Mouse (Mus musculus): ENCODE measurements around the gene Ugt2a1. TPM values are rescaled to one million over a fixed set of nuclear protein-coding genes. Genes with fewer than 3 reads are reported as not detected.
"Not testable (repeated sequence)": the region's sequence is repeated elsewhere in the genome, so short reads cannot be mapped to it uniquely, and the experiment has no call there.

Gene Ugt2a1
- polyA plus RNA-seq, 1 experiment from 2014 or later, result not detected

- DNase-seq (ENCODE audit: low spot score); H3K27ac ChIP-seq (ENCODE audit: low read depth, low read length); H3K4me3 ChIP-seq (ENCODE audit: low read depth, low read length); H3K9ac ChIP-seq (ENCODE audit: low read depth, low read length); H3K4me1 ChIP-seq (replicated peaks; ENCODE audit: control insufficient read depth, insufficient read depth, low read length); H3K9me3 ChIP-seq (ENCODE audit: control insufficient read depth, low read length); H3K36me3 ChIP-seq (ENCODE audit: control insufficient read depth, insufficient read depth, low read length); H3K27me3 ChIP-seq (ENCODE audit: control insufficient read depth, insufficient read depth, low read length); ATAC-seq (ENCODE audit: low FRiP score); H3K4me2 ChIP-seq (replicated peaks; ENCODE audit: low read depth, low read length): not testable (repeated sequence)
- 88% methylated on average over 1 of the region's 1 CpGs for WGBS
Measured at GRCm38 (mm10) chr5:87486706-87487105, 4.0 kb downstream of the Ugt2a1 start, which contains the start of gene Gm43638. Gene Gm43638, minus strand, starts transcription at chr5:87486806.

- WGBS, result 91% methylated on average over 5 of the region's 5 CpGs
- no peak for DNase-seq (ENCODE audit: low spot score)
- no peak within 1 kb of the TSS for H3K4me2 ChIP-seq (replicated peaks; ENCODE audit: low read depth, low read length)
Measured at GRCm38 (mm10) chr5:87482160-87482559, 8.5 kb downstream of the Ugt2a1 start, which contains the start of gene Ugt2a2. Gene Ugt2a2, minus strand, starts transcription at chr5:87482260.

GRCm38 (mm10) chr5:87458810-87459209, 31.9 kb downstream of the Ugt2a1 start:
- Histone ChIP-seq H3K4me3 (ENCODE audit: low read depth, low read length) (no peak overlapping the region), H3K4me1 (replicated peaks; ENCODE audit: control insufficient read depth, insufficient read depth, low read length) (no peaks in the 10 kb centered on the region), H3K27me3 (ENCODE audit: control insufficient read depth, insufficient read depth, low read length) (no peaks in the 10 kb centered on the region), H3K4me2 (replicated peaks; ENCODE audit: low read depth, low read length) (no peak overlapping the region), H3K36me3 (ENCODE audit: control insufficient read depth, insufficient read depth, low read length) (no peaks in the 10 kb centered on the region), H3K9me3 (ENCODE audit: control insufficient read depth, low read length) (no peaks in the 10 kb centered on the region), H3K9ac (ENCODE audit: low read depth, low read length) (no peak overlapping the region), H3K27ac (ENCODE audit: low read depth, low read length) (no peak overlapping the region)
- DNase-seq (ENCODE audit: low spot score) (no peak), ATAC-seq (ENCODE audit: low FRiP score) (no peak)
- WGBS, result 33% methylated on average over 1 of the region's 1 CpGs

More at GRCm38 (mm10) chr5:87482160-87482559, 8.5 kb downstream of the Ugt2a1 start, which contains the start of gene Ugt2a2:
- Histone ChIP-seq H3K9me3 (ENCODE audit: control insufficient read depth, low read length) (no peaks in the 10 kb centered on the region), H3K9ac (ENCODE audit: low read depth, low read length) (no peak within 1 kb of the TSS), H3K27me3 (ENCODE audit: control insufficient read depth, insufficient read depth, low read length) (no peaks in the 10 kb centered on the region), H3K36me3 (ENCODE audit: control insufficient read depth, insufficient read depth, low read length) (no peaks in the 10 kb centered on the region), H3K4me3 (ENCODE audit: low read depth, low read length) (no peak within 1 kb of the TSS), H3K27ac (ENCODE audit: low read depth, low read length) (no peak within 1 kb of the TSS), H3K4me1 (replicated peaks; ENCODE audit: control insufficient read depth, insufficient read depth, low read length) (no peaks in the 10 kb centered on the region)
- no peak for ATAC-seq (ENCODE audit: low FRiP score)

DNA sequence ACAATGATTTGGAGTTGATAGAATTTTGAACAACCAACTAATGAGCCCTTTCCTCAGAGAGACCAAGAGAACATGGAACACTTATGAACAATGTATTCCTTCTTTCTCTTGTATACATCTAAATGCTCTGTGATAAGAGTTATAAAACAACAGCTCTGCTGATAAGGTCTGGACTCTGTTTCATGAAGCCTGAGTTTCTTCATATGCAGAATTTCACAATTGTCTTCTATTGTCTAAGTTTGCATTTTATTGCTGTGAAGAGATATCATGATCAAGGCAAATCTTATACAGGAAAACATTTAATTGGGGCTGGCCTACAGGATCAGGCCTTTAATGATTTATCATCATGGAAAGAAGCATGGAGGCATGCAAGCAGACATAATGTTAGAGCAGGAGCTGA, 33.0 kb downstream of the Ugt2a1 start:
- no peak overlapping the region for H3K9ac ChIP-seq (ENCODE audit: low read depth, low read length)
- no peaks in the 10 kb centered on the region for H3K9me3 ChIP-seq (ENCODE audit: control insufficient read depth, low read length)
- DNase-seq (ENCODE audit: low spot score) (no peak), ATAC-seq (ENCODE audit: low FRiP score) (no peak)
- no peak overlapping the region for H3K4me2 ChIP-seq (replicated peaks; ENCODE audit: low read depth, low read length)
- H3K27me3 ChIP-seq (ENCODE audit: control insufficient read depth, insufficient read depth, low read length), result no peaks in the 10 kb centered on the region
- no peak overlapping the region for H3K4me3 ChIP-seq (ENCODE audit: low read depth, low read length)
- no peaks in the 10 kb centered on the region for H3K4me1 ChIP-seq (replicated peaks; ENCODE audit: control insufficient read depth, insufficient read depth, low read length)
- no peaks in the 10 kb centered on the region for H3K36me3 ChIP-seq (ENCODE audit: control insufficient read depth, insufficient read depth, low read length)
- H3K27ac ChIP-seq (ENCODE audit: low read depth, low read length), result no peak overlapping the region

DNA sequence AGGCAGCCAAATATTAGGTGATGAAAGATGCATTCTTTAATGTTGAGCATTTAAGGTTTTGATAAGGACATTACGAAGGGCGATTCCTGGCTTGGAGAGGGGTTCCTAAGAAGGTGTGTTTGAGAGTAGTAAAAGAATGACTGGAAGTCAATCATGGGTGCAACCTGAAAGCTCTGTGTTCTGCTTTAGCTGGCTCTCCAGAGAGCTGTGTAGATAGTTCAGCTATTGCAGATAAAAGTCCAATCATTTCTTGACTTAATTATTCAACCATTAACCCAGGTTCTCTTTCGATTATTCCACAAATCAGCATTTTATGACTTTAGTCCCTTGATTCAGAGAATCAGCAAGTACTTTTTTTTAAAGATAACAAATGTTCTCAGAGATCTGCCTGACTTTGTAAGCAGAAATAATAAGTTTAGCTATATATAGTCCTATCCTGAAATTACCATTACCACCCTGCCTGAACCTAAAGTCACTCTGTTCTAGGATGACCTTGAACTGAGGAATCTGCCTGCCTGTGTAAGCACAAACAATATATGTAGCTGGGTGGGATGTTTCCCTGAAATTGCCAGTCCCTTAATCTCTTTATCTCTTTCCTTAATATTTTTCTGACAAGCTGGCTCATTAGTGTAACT, 34.3 kb downstream of the Ugt2a1 start:
- no peaks in the 10 kb centered on the region for H3K4me1 ChIP-seq (replicated peaks; ENCODE audit: control insufficient read depth, insufficient read depth, low read length)
- no peak for DNase-seq (ENCODE audit: low spot score)
- H3K27ac ChIP-seq (ENCODE audit: low read depth, low read length), result no peak overlapping the region
- no peak overlapping the region for H3K9ac ChIP-seq (ENCODE audit: low read depth, low read length)
- no peak for ATAC-seq (ENCODE audit: low FRiP score)
- no peaks in the 10 kb centered on the region for H3K36me3 ChIP-seq (ENCODE audit: control insufficient read depth, insufficient read depth, low read length)
- H3K9me3 ChIP-seq (ENCODE audit: control insufficient read depth, low read length), result no peaks in the 10 kb centered on the region
- no peak overlapping the region for H3K4me3 ChIP-seq (ENCODE audit: low read depth, low read length)
- no peak overlapping the region for H3K4me2 ChIP-seq (replicated peaks; ENCODE audit: low read depth, low read length)
- WGBS, result 92% methylated on average over 3 of the region's 3 CpGs
- no peaks in the 10 kb centered on the region for H3K27me3 ChIP-seq (ENCODE audit: control insufficient read depth, insufficient read depth, low read length)

GRCm38 (mm10) chr5:87455519-87455918, 35.2 kb downstream of the Ugt2a1 start:
- Histone ChIP-seq H3K9me3 (ENCODE audit: control insufficient read depth, low read length) (no peaks in the 10 kb centered on the region), H3K36me3 (ENCODE audit: control insufficient read depth, insufficient read depth, low read length) (no peaks in the 10 kb centered on the region), H3K27ac (ENCODE audit: low read depth, low read length) (no peak overlapping the region), H3K27me3 (ENCODE audit: control insufficient read depth, insufficient read depth, low read length) (no peaks in the 10 kb centered on the region), H3K4me3 (ENCODE audit: low read depth, low read length) (no peak overlapping the region), H3K4me1 (replicated peaks; ENCODE audit: control insufficient read depth, insufficient read depth, low read length) (no peaks in the 10 kb centered on the region), H3K4me2 (replicated peaks; ENCODE audit: low read depth, low read length) (no peak overlapping the region), H3K9ac (ENCODE audit: low read depth, low read length) (no peak overlapping the region)
- no peak for ATAC-seq (ENCODE audit: low FRiP score)
- DNase-seq (ENCODE audit: low spot score), result no peak

DNA sequence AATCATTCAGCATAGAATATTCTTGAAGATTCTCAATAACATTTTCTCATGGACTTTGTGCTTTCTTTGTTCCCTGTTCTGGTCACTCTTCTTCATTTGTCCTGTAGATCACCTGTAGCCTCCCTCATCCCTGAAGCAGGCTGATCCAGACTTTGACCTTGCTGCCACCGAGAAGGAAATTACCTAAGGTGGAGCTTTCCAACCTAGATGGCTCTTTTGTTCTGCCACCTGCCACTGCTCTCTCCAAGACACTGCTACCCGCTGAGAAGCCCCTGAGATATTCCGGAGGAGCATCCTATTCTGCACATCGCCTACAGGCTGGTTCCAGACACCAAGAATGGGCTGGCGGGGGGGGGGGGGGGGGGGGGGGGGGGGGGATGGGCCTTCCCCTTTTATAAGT, 38.2 kb downstream of the Ugt2a1 start:
- H3K4me1 ChIP-seq (replicated peaks; ENCODE audit: control insufficient read depth, insufficient read depth, low read length); H3K9me3 ChIP-seq (ENCODE audit: control insufficient read depth, low read length); H3K36me3 ChIP-seq (ENCODE audit: control insufficient read depth, insufficient read depth, low read length); DNase-seq (ENCODE audit: low spot score); ATAC-seq (ENCODE audit: low FRiP score); H3K4me2 ChIP-seq (replicated peaks; ENCODE audit: low read depth, low read length); H3K27ac ChIP-seq (ENCODE audit: low read depth, low read length); H3K27me3 ChIP-seq (ENCODE audit: control insufficient read depth, insufficient read depth, low read length); H3K9ac ChIP-seq (ENCODE audit: low read depth, low read length); H3K4me3 ChIP-seq (ENCODE audit: low read depth, low read length): not testable (repeated sequence)
- 86% methylated on average over 2 of the region's 5 CpGs for WGBS

DNA sequence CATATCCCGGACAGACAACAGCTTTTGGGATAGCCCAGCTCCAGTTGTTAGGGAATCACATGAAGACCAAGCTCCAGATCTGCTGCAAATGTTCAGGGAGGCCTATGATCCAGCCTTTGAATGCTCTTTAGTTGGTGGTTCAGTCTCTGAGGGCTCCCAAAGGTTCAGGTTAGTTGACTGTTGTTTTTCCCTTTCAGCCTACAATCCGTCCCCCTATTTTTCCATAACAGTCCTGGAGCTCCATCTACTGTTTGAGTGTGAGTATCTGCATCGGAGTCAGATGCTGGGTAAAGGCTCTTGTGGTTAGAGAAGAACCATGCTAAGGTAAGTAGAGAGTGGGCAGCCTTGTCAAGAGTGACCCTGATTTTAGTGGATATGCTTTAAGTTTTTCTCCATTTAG, 54.4 kb downstream of the Ugt2a1 start:
- Histone ChIP-seq H3K4me1 (replicated peaks; ENCODE audit: control insufficient read depth, insufficient read depth, low read length) (no peaks in the 10 kb centered on the region), H3K4me2 (replicated peaks; ENCODE audit: low read depth, low read length) (no peak overlapping the region), H3K27ac (ENCODE audit: low read depth, low read length) (no peak overlapping the region), H3K36me3 (ENCODE audit: control insufficient read depth, insufficient read depth, low read length) (no peaks in the 10 kb centered on the region), H3K9ac (ENCODE audit: low read depth, low read length) (no peak overlapping the region), H3K4me3 (ENCODE audit: low read depth, low read length) (no peak overlapping the region), H3K27me3 (ENCODE audit: control insufficient read depth, insufficient read depth, low read length) (no peaks in the 10 kb centered on the region), H3K9me3 (ENCODE audit: control insufficient read depth, low read length) (no peaks in the 10 kb centered on the region)
- ATAC-seq (ENCODE audit: low FRiP score), result no peak
- DNase-seq (ENCODE audit: low spot score), result peak; percentile 17
- WGBS, result 45% methylated on average over 3 of the region's 3 CpGs

DNA sequence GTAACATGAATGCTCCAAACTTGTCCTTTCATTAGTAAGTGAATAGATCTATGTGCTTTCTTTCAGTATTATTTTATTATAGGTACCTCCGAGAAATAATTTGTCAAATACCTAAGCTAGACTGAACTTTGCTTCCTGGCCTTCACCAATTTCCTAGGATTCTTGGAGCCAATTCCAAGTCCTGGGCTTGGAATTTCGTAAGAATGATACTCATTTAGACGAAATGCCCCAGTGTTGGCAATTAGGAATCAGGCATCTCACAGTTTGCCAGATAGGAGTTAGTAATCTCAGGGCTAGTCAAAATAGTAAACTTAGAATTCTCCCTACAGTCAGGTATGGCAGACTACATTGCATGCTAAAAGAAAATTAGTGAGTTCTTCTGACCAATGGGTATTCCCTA, 65.0 kb downstream of the Ugt2a1 start:
- Histone ChIP-seq H3K27me3 (ENCODE audit: control insufficient read depth, insufficient read depth, low read length) (no peaks in the 10 kb centered on the region), H3K9ac (ENCODE audit: low read depth, low read length) (no peak overlapping the region), H3K36me3 (ENCODE audit: control insufficient read depth, insufficient read depth, low read length) (no peaks in the 10 kb centered on the region), H3K4me3 (ENCODE audit: low read depth, low read length) (no peak overlapping the region), H3K4me2 (replicated peaks; ENCODE audit: low read depth, low read length) (no peak overlapping the region), H3K4me1 (replicated peaks; ENCODE audit: control insufficient read depth, insufficient read depth, low read length) (no peaks in the 10 kb centered on the region), H3K27ac (ENCODE audit: low read depth, low read length) (no peak overlapping the region), H3K9me3 (ENCODE audit: control insufficient read depth, low read length) (no peaks in the 10 kb centered on the region)
- DNase-seq (ENCODE audit: low spot score) (no peak), ATAC-seq (ENCODE audit: low FRiP score) (no peak)
- WGBS, result 89% methylated on average over 3 of the region's 3 CpGs

All from hindbrain, embryonic 11.5 days (tissue).